Mouse (Mus musculus): Measurements from ENCODE around the gene Taok3. TPM values are rescaled to one million over a fixed set of nuclear protein-coding genes. Genes with fewer than 3 reads are reported as not detected.

The Taok3 gene
- polyA plus RNA-seq, 1 experiment from 2014 or later, result 62.5 TPM

GRCm38 (mm10) chr5:117159805-117160291 lies 39.9 kb downstream of the Taok3 start:
- no peak for ATAC-seq (ENCODE audit: low read depth)
- H3K27ac ChIP-seq (ENCODE audit: low read depth, low read length), result no peak overlapping the region
- H3K36me3 ChIP-seq (ENCODE audit: control insufficient read depth, insufficient read depth, low read length), result no peaks in the 10 kb centered on the region
- H3K4me2 ChIP-seq (ENCODE audit: low read depth, low read length), result no peak overlapping the region
- no peaks in the 10 kb centered on the region for H3K4me1 ChIP-seq (ENCODE audit: control insufficient read depth, insufficient read depth, low read length)
- H3K4me3 ChIP-seq (ENCODE audit: low read depth, low read length), result no peak overlapping the region
- H3K9ac ChIP-seq (replicated peaks; ENCODE audit: low read depth, low read length), result no peak overlapping the region
- no peaks in the 10 kb centered on the region for H3K27me3 ChIP-seq (ENCODE audit: control insufficient read depth, insufficient read depth, low read length)
- H3K9me3 ChIP-seq (ENCODE audit: control insufficient read depth, low read length), result no peaks in the 10 kb centered on the region
- WGBS, result 50% methylated on average over 6 of the region's 6 CpGs

DNA sequence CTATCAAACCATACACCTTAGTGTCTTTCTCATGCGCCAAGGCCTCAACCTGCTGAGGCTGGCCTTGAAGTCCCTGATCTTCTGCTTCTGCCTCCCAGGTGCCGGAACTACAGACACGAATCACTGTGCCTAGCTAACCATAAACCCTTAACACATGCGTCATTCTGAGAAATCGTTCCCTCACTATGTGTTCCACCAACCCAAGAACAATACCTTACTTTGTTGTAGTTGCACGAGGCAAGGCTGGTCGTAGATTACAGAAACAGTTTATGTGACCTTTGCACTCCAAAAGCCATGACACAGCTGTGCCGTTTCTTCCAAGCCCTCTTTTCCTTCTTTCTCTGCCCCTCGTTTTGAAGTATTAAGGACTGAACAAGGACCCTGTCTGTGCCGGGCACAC lies 40.6 kb downstream of the Taok3 start:
- no peaks in the 10 kb centered on the region for H3K9me3 ChIP-seq (ENCODE audit: control insufficient read depth, low read length)
- H3K27ac ChIP-seq (ENCODE audit: low read depth, low read length), result no peak overlapping the region
- H3K36me3 ChIP-seq (ENCODE audit: control insufficient read depth, insufficient read depth, low read length), result no peaks in the 10 kb centered on the region
- no peak for ATAC-seq (ENCODE audit: low read depth)
- H3K27me3 ChIP-seq (ENCODE audit: control insufficient read depth, insufficient read depth, low read length), result no peaks in the 10 kb centered on the region
- no peak overlapping the region for H3K4me3 ChIP-seq (ENCODE audit: low read depth, low read length)
- no peak overlapping the region for H3K4me2 ChIP-seq (ENCODE audit: low read depth, low read length)
- no peaks in the 10 kb centered on the region for H3K4me1 ChIP-seq (ENCODE audit: control insufficient read depth, insufficient read depth, low read length)
- no peak overlapping the region for H3K9ac ChIP-seq (replicated peaks; ENCODE audit: low read depth, low read length)
- WGBS, result 44% methylated on average over 10 of the region's 10 CpGs

- Histone ChIP-seq H3K27ac (ENCODE audit: low read depth, low read length) (no peak overlapping the region), H3K9ac (replicated peaks; ENCODE audit: low read depth, low read length) (no peak overlapping the region), H3K4me3 (ENCODE audit: low read depth, low read length) (no peak overlapping the region), H3K36me3 (ENCODE audit: control insufficient read depth, insufficient read depth, low read length) (no peaks in the 10 kb centered on the region), H3K4me1 (ENCODE audit: control insufficient read depth, insufficient read depth, low read length) (no peaks in the 10 kb centered on the region), H3K9me3 (ENCODE audit: control insufficient read depth, low read length) (no peaks in the 10 kb centered on the region), H3K4me2 (ENCODE audit: low read depth, low read length) (no peak overlapping the region), H3K27me3 (ENCODE audit: control insufficient read depth, insufficient read depth, low read length) (no peaks in the 10 kb centered on the region)
- ATAC-seq (ENCODE audit: low read depth), result no peak
- WGBS, result 95% methylated on average over 13 of the region's 13 CpGs
These were observed 43.9 kb downstream of the Taok3 start for GRCm38 (mm10) chr5:117163790-117164189.

DNA sequence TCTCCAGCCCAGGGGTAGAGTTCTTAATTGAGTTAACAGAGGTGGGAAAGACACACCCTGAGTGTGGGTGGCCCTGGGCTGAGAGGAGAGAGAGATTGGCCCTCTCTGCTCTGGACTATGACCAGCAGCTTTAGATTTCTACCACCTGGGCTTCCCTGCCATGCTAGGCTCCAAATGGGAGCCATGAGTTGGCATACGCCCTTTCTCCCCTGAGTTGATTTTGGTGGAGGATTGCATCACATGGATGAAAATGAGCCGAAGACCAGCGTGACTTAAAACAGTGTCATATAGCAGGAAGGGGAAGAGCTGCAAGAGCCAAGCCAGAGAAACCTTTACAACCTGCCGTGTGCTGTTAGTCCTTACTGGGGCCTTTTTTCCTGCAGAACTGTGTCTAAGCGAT lies 44.6 kb downstream of the Taok3 start:
- H3K27ac ChIP-seq (ENCODE audit: low read depth, low read length), result no peak overlapping the region
- no peak for ATAC-seq (ENCODE audit: low read depth)
- H3K4me3 ChIP-seq (ENCODE audit: low read depth, low read length), result no peak overlapping the region
- WGBS, result 90% methylated on average over 5 of the region's 5 CpGs
- no peaks in the 10 kb centered on the region for H3K27me3 ChIP-seq (ENCODE audit: control insufficient read depth, insufficient read depth, low read length)
- H3K36me3 ChIP-seq (ENCODE audit: control insufficient read depth, insufficient read depth, low read length), result no peaks in the 10 kb centered on the region
- H3K4me1 ChIP-seq (ENCODE audit: control insufficient read depth, insufficient read depth, low read length), result no peaks in the 10 kb centered on the region
- H3K9ac ChIP-seq (replicated peaks; ENCODE audit: low read depth, low read length), result no peak overlapping the region
- no peaks in the 10 kb centered on the region for H3K9me3 ChIP-seq (ENCODE audit: control insufficient read depth, low read length)
- H3K4me2 ChIP-seq (ENCODE audit: low read depth, low read length), result no peak overlapping the region

- ATAC-seq (ENCODE audit: low read depth), result no peak
- Histone ChIP-seq H3K9me3 (ENCODE audit: control insufficient read depth, low read length) (no peaks in the 10 kb centered on the region), H3K9ac (replicated peaks; ENCODE audit: low read depth, low read length) (no peak overlapping the region), H3K36me3 (ENCODE audit: control insufficient read depth, insufficient read depth, low read length) (no peaks in the 10 kb centered on the region), H3K27ac (ENCODE audit: low read depth, low read length) (no peak overlapping the region), H3K4me1 (ENCODE audit: control insufficient read depth, insufficient read depth, low read length) (no peaks in the 10 kb centered on the region), H3K27me3 (ENCODE audit: control insufficient read depth, insufficient read depth, low read length) (no peaks in the 10 kb centered on the region), H3K4me3 (ENCODE audit: low read depth, low read length) (no peak overlapping the region), H3K4me2 (ENCODE audit: low read depth, low read length) (no peak overlapping the region)
- 90% methylated on average over 2 of the region's 2 CpGs for WGBS
These were observed 45.0 kb downstream of the Taok3 start for GRCm38 (mm10) chr5:117164923-117165322.

GRCm38 (mm10) chr5:117165946-117166345 lies 46.0 kb downstream of the Taok3 start:
- WGBS, result 64% methylated on average over 2 of the region's 2 CpGs
- Histone ChIP-seq H3K27me3 (ENCODE audit: control insufficient read depth, insufficient read depth, low read length) (no peaks in the 10 kb centered on the region), H3K9ac (replicated peaks; ENCODE audit: low read depth, low read length) (no peak overlapping the region), H3K36me3 (ENCODE audit: control insufficient read depth, insufficient read depth, low read length) (no peaks in the 10 kb centered on the region), H3K4me3 (ENCODE audit: low read depth, low read length) (no peak overlapping the region), H3K4me1 (ENCODE audit: control insufficient read depth, insufficient read depth, low read length) (no peaks in the 10 kb centered on the region), H3K9me3 (ENCODE audit: control insufficient read depth, low read length) (no peaks in the 10 kb centered on the region), H3K4me2 (ENCODE audit: low read depth, low read length) (no peak overlapping the region), H3K27ac (ENCODE audit: low read depth, low read length) (no peak overlapping the region)
- no peak for ATAC-seq (ENCODE audit: low read depth)

- Histone ChIP-seq H3K9me3 (ENCODE audit: control insufficient read depth, low read length) (no peaks in the 10 kb centered on the region), H3K36me3 (ENCODE audit: control insufficient read depth, insufficient read depth, low read length) (no peaks in the 10 kb centered on the region), H3K4me2 (ENCODE audit: low read depth, low read length) (no peak overlapping the region), H3K4me3 (ENCODE audit: low read depth, low read length) (no peak overlapping the region), H3K4me1 (ENCODE audit: control insufficient read depth, insufficient read depth, low read length) (no peaks in the 10 kb centered on the region), H3K27me3 (ENCODE audit: control insufficient read depth, insufficient read depth, low read length) (no peaks in the 10 kb centered on the region), H3K27ac (ENCODE audit: low read depth, low read length) (no peak overlapping the region), H3K9ac (replicated peaks; ENCODE audit: low read depth, low read length) (no peak overlapping the region)
- ATAC-seq (ENCODE audit: low read depth), result no peak
- 88% methylated on average over 11 of the region's 11 CpGs for WGBS
These were observed 47.0 kb downstream of the Taok3 start for GRCm38 (mm10) chr5:117166811-117167365.

DNA sequence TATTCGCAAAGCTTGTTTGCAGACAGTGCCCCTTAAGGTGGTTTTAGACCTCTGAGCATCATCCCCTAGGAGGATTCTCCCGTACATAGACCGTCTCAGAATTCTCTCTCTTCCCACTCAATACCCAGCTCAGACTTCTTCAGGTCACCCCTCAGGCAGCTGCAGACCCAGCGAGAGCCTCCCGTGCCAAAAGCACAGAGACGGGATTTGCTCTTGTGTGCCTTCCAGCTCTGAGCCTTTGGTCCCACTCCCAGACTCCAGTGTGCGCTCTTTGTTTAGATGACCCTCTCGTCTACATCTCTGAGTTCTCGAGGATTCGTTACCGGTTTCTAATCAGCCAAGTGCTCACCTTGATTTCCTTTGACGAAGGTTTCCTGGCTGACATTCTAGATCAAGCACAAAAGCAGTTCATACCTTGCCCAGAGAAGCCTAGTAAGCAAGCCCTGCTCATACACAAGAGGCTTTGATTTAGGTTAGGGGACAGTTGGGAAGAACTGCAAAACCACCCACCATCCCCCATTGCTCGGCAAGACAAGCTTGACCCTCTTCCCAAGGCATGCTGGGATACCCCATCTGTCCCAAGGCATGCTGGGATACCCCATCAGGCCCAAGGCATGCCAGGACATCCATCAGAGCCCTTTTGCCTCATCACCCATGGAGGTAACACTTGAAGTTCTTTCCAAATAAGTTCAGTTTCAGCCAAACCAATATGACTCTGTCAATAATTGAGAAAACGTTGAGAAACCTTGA lies 48.6 kb downstream of the Taok3 start:
- no peak for ATAC-seq (ENCODE audit: low read depth)
- no peak overlapping the region for H3K27ac ChIP-seq (ENCODE audit: low read depth, low read length)
- WGBS, result 90% methylated on average over 14 of the region's 14 CpGs
- H3K36me3 ChIP-seq (ENCODE audit: control insufficient read depth, insufficient read depth, low read length), result no peaks in the 10 kb centered on the region
- H3K9me3 ChIP-seq (ENCODE audit: control insufficient read depth, low read length), result no peaks in the 10 kb centered on the region
- no peaks in the 10 kb centered on the region for H3K4me1 ChIP-seq (ENCODE audit: control insufficient read depth, insufficient read depth, low read length)
- H3K4me2 ChIP-seq (ENCODE audit: low read depth, low read length), result no peak overlapping the region
- H3K27me3 ChIP-seq (ENCODE audit: control insufficient read depth, insufficient read depth, low read length), result no peaks in the 10 kb centered on the region
- H3K4me3 ChIP-seq (ENCODE audit: low read depth, low read length), result no peak overlapping the region
- H3K9ac ChIP-seq (replicated peaks; ENCODE audit: low read depth, low read length), result no peak overlapping the region

GRCm38 (mm10) chr5:117174057-117174456 lies 54.1 kb downstream of the Taok3 start:
- no peak overlapping the region for H3K27ac ChIP-seq (ENCODE audit: low read depth, low read length)
- no peak overlapping the region for H3K4me2 ChIP-seq (ENCODE audit: low read depth, low read length)
- no peaks in the 10 kb centered on the region for H3K36me3 ChIP-seq (ENCODE audit: control insufficient read depth, insufficient read depth, low read length)
- ATAC-seq (ENCODE audit: low read depth), result no peak
- H3K9me3 ChIP-seq (ENCODE audit: control insufficient read depth, low read length), result no peaks in the 10 kb centered on the region
- H3K4me3 ChIP-seq (ENCODE audit: low read depth, low read length), result no peak overlapping the region
- no peaks in the 10 kb centered on the region for H3K4me1 ChIP-seq (ENCODE audit: control insufficient read depth, insufficient read depth, low read length)
- H3K9ac ChIP-seq (replicated peaks; ENCODE audit: low read depth, low read length), result no peak overlapping the region
- H3K27me3 ChIP-seq (ENCODE audit: control insufficient read depth, insufficient read depth, low read length), result no peaks in the 10 kb centered on the region
- 98% methylated on average over 7 of the region's 7 CpGs for WGBS
